Mouse (Mus musculus) monocyte, adult 5-6 weeks (primary cell): Measurements from ENCODE around the gene Zscan22. TPM values are rescaled to one million over a fixed set of nuclear protein-coding genes. Genes with fewer than 3 reads are reported as not detected.
"Not testable (repeated sequence)": the region's sequence is repeated elsewhere in the genome, so short reads cannot be mapped to it uniquely, and the experiment has no call there.

Source experiments
- ATAC-seq: fragments of 153-309, 156-312 bp; replicated peaks from 2 replicates; pipeline ENCODE4 v1.8.0; 2017; ENCODE audit warnings: mild to moderate bottlenecking; ENCODE audit not compliant: low TSS enrichment, insufficient number of reproducible peaks, severe bottlenecking, poor library complexity, low FRiP score
- total RNA-seq: library from RNA; stranded (forward); fragments of 200-1000, 200-491, 200-594 nt; gene quantifications from 3 replicates; pipeline ENCODE4 v1.2.3, GENCODE M21; 2017

Gene Zscan22
- total RNA-seq, result 0.75 to 3.9 TPM in 2 of 3 replicates, not detected in the other

- ATAC-seq, result peak; percentile 99
Observed at GRCm38 (mm10) chr7:12897655-12898410, at the start of gene Zscan22. Zscan22 (plus strand) TSS chr7:12897815.

GRCm38 (mm10) chr7:12874301-12874700 lies 23.3 kb upstream of the Zscan22 start:
- no peak; the same call in 1 of the 2 replicates for ATAC-seq

DNA sequence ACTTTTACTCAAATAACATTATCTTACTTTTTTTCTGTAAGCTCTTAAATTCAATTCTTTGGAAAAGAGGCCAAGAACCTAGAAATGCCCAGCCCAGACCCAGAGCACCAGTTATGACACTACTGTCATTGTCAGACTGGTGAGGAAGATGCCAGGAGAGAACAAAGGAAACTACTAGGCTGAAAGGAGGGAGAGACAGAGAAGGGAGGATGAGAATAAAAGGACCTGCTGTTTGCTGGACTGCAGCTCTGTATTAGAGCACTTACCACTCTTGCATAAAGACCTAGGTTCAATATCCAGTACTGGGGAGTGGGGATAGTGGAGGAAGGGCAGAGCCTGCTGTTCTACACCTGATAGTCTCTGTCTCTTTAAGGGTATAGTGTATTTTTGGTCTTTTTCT lies 17.6 kb upstream of the Zscan22 start:
- ATAC-seq, result no peak

GRCm38 (mm10) chr7:12880497-12880896 lies 17.1 kb upstream of the Zscan22 start:
- not testable (repeated sequence) for ATAC-seq

DNA sequence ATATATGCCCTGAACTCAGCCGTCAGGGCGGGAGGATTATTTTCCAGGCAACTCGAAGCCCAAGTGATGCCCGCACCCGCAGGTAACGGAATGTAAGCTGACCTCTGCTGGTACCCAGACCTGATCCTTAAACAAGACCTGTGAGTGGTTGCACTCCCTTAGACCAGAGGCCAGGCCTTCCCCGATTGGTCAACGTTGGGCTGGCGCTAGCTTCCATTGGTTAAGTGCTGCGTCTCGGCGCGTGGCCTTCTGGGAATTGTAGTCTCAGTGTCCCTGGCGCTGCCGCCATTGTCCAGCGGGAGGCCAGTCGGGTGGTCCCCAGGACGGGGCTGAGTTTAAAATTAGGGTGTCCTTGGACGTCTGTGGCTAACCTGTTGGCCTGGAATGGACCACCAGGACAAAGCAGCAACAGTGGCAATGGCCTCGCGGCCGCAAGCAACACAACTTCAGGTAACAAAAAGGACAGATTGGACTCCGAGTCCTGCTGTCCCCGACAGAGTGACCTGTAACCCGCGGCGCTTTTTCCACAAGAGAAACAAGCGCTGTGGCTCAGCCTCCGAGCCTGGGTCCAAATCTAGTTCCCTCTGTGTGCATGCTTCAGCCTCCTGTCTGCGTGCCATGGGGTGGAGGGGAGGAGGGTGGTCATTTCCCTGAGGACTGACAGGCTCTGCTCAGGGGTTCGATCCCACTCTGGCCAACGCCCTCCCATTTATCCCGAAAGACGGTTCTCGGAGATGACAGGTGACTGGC lies 16.5 kb upstream of the Zscan22 start, which contains the start of gene Zfp128:
TSS of gene Zfp128 (plus strand) at position 267 of the 750 bp plus-strand sequence.
- peak; percentile 99 for ATAC-seq

GRCm38 (mm10) chr7:12886563-12887266 lies 10.9 kb upstream of the Zscan22 start:
- no peak for ATAC-seq

- peak; percentile 24; the same call in 1 of the 2 replicates for ATAC-seq
Observed at GRCm38 (mm10) chr7:12887585-12887984, 10.0 kb upstream of the Zscan22 start.

DNA sequence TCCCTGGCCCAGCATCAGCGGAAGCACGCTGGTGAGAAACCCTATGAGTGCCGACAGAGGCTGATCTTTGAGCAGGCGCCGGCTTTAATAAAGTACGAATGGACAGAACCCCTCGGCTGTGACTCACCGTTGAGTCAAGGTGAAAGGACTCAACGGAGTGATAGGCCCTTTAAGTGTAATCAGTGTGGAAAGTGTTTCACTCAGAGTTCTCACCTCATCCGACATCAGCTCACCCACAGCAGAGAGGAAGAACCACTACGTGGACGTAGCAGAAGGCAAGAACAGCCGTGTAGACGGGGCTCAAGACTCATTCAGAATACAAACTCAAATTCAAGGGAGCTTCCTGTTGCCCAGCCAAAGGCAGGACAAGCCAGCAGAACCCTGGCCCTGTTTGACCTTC lies 6.7 kb upstream of the Zscan22 start:
- ATAC-seq, result no peak

DNA sequence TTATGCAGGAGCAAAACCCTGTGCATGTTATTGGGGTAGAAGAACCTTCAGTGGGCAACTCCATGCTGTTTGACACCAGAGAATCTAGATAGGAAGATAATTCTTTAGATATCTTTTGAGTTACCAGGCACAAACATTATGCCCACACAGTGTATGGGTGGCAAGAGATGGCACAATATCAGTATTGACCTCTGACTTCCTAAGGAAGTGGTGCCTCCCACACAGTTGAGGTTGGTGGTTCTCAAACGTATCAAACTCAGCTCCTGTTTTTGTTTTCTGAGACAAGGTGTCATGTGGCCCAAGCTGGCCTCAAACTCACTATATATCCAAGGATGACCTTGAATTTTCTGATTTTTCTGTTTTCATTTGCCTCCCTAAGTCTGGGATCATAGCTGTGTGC lies 6.3 kb upstream of the Zscan22 start:
- no peak for ATAC-seq

- no peak for ATAC-seq
Observed at GRCm38 (mm10) chr7:12901517-12901916, 3.9 kb downstream of the Zscan22 start.

- 0 out of 2 replicates have a peak, but pooled peaks have one; percentile 38 for ATAC-seq
Observed at GRCm38 (mm10) chr7:12903623-12904022, 6.0 kb downstream of the Zscan22 start.

GRCm38 (mm10) chr7:12905146-12905545 lies 7.5 kb downstream of the Zscan22 start:
- ATAC-seq, result no peak

DNA sequence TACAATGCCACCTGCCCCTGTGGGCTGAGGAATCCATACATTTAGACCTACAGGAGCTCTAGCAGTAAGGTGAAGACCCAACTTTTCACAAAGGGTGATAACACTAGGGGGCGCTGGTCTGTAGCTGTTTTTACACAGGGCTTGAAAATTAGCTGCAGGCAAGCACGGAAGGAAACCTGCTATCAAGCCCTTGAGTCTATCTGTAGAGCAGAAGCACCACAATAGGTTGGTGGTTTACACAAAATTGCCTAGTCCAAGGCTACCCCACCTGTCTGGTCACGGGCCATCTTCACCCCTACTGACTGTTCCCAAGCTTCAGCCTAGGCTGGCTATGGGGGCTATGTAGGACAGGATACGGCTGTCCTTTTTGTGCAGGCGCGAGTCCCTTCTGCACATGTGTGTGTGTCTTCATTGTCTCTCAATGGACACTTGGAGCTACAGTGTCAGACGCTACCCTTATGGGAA lies 11.9 kb downstream of the Zscan22 start:
- ATAC-seq, result peak; percentile 65; the same call in 1 of the 2 replicates

GRCm38 (mm10) chr7:12910181-12910668 lies 12.6 kb downstream of the Zscan22 start:
- peak; percentile 44; the same call in 1 of the 2 replicates for ATAC-seq

- no peak for ATAC-seq
Observed at GRCm38 (mm10) chr7:12913556-12913955, 15.9 kb downstream of the Zscan22 start.

- ATAC-seq, result not testable (repeated sequence)
Observed at GRCm38 (mm10) chr7:12920495-12920894, 22.9 kb downstream of the Zscan22 start.

GRCm38 (mm10) chr7:12921318-12921704 lies 23.7 kb downstream of the Zscan22 start:
- no peak for ATAC-seq

GRCm38 (mm10) chr7:12921705-12922465 lies 24.3 kb downstream of the Zscan22 start, which contains the start of gene Rps5:
Rps5 (plus strand) TSS chr7:12922290.
- peak; percentile 96 for ATAC-seq
